Mouse (Mus musculus): Measurements from ENCODE around the gene Plcb1. TPM values are rescaled to one million over a fixed set of nuclear protein-coding genes. Genes with fewer than 3 reads are reported as not detected.

Plcb1 gene
- polyA plus RNA-seq, 1 experiment: 66.5 TPM

DNA sequence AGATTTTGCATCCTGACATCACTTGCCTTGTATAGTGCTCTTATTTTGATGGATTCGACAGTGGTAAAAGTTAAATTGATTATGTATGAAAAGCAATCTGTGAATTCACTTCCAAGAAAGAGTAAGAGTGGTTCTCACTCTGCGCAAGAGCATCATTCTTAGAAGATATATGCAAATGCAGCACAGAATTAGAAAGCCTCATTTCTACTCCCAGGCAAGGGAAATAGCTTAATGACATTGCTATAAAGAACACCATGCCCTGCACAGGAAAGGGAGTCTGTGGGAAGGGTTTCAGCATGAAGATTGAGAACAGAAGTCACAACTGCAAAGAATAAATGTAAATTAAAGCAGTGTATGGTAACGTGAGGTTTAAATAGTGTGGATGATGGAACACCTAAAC is 530.1 kb downstream of the Plcb1 start:
- Histone ChIP-seq H3K4me3 (ENCODE audit: insufficient read depth, low read length) (no peak overlapping the region), H3K27ac (ENCODE audit: insufficient read depth, low read length) (no peak overlapping the region), H3K4me1 (ENCODE audit: control insufficient read depth, insufficient read depth, low read length) (peaks cover 2% of the 10 kb centered on the region; the same call in 1 of the 2 replicates)
- TF ChIP-seq CTCF (IDR thresholded peaks at IDR 0.05; ENCODE audit: extremely low read depth, insufficient read depth, low read length) (no peak), POLR2A (IDR thresholded peaks at IDR 0.05; ENCODE audit: extremely low read depth, insufficient read depth, low read length) (no peak)

DNA sequence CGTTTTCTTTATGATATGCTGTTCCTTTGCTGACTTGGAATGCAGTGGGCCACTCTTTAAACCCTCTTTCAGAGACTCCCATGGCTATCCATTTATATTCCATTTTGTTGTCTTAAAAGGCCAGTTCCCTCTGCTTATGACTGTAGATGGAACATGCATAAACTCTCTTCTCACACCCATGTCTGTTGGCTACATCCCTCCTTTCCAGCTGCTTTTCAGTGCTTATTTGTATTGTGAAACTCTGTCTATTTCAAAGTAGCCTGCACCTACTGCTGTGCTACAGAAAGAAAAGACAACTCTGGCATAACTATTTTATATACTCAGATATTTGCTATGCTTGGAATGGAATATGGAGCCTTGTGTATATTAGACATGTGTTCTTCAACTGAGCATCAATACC is 532.3 kb downstream of the Plcb1 start:
- Histone ChIP-seq H3K4me3 (ENCODE audit: insufficient read depth, low read length) (no peak overlapping the region), H3K27ac (ENCODE audit: insufficient read depth, low read length) (no peak overlapping the region), H3K4me1 (ENCODE audit: control insufficient read depth, insufficient read depth, low read length) (peaks cover 2% of the 10 kb centered on the region; the same call in 1 of the 2 replicates)
- no peak for TF ChIP-seq POLR2A (IDR thresholded peaks at IDR 0.05; ENCODE audit: extremely low read depth, insufficient read depth, low read length)
- TF ChIP-seq CTCF (IDR thresholded peaks at IDR 0.05; ENCODE audit: extremely low read depth, insufficient read depth, low read length): no peak

DNA sequence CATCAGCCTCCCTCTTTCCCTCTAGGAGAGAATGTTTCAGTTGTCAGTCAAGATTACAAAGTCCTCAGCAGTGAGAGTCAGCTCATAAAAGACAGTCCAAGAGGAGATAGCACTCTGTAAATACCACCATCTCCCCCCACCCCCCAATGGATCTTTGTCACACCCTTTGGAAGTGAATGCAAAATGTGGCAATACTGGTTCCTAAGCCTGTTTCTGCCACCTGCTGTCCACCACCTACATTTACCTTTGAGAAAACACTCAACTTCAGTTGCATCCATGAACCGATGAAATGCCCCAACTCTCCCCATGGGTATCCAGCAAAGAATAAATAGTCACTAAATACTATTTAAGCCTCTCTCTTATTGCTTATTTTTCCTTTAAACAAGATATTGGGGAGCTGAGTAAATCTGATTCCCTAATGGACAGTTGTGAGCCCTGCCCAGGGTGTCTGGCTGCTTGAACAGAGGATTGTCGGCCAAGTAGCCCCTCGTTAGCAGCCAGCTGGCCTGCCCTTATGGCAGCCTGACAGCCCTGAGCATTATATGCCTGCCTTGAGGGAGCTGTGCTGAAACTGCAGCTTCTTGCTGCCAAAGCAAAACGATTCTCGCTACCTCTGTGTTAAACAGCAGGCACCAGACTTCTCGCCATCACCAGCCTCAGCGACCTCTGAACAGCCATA is 537.5 kb downstream of the Plcb1 start:
- TF ChIP-seq POLR2A (IDR thresholded peaks at IDR 0.05; ENCODE audit: extremely low read depth, insufficient read depth, low read length) (no peak), CTCF (IDR thresholded peaks at IDR 0.05; ENCODE audit: extremely low read depth, insufficient read depth, low read length) (no peak)
- Histone ChIP-seq H3K27ac (ENCODE audit: insufficient read depth, low read length) (no peak overlapping the region), H3K4me3 (ENCODE audit: insufficient read depth, low read length) (no peak overlapping the region), H3K4me1 (ENCODE audit: control insufficient read depth, insufficient read depth, low read length) (no peaks in the 10 kb centered on the region)

DNA sequence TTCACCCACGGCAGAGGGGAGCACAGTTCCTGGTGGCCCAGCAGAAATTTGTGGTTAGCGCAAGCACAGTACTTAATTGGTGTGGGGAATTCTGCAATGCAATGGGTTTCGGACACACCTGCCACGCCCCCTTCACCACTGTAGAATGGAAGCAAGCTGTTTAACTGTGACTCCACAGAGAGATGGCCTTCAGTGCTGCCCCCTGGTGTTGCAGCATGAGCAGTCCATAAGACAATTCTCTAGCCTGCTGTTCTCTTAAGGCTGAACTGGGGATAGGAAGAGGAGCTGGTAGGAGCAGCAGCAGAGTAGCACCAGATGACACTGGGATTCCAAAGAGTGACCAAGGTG is 538.1 kb downstream of the Plcb1 start:
- no peak overlapping the region for H3K27ac ChIP-seq (ENCODE audit: insufficient read depth, low read length)
- no peaks in the 10 kb centered on the region for H3K4me1 ChIP-seq (ENCODE audit: control insufficient read depth, insufficient read depth, low read length)
- TF ChIP-seq POLR2A (IDR thresholded peaks at IDR 0.05; ENCODE audit: extremely low read depth, insufficient read depth, low read length) (no peak), CTCF (IDR thresholded peaks at IDR 0.05; ENCODE audit: extremely low read depth, insufficient read depth, low read length) (peak; percentile 84)
- no peak overlapping the region for H3K4me3 ChIP-seq (ENCODE audit: insufficient read depth, low read length)

DNA sequence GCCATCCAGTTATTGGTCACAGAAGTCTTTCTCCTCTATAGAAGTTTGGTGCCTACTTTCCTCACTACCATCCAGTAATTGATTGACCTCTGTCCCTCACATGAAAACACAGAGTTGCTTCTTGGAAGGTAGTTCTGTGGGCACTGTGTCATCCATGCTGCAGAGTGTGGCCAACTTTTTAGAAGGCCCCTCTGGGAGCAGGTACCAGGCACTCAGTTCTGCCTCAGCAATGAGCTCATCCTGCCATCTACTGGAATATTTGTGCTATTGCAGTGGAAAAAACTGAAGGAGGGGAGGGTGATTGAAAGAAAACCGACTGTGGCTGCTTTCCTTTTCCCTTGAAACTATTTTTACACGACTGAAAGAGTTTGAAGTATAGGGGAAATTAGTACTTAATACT is 542.9 kb downstream of the Plcb1 start:
- TF ChIP-seq POLR2A (IDR thresholded peaks at IDR 0.05; ENCODE audit: extremely low read depth, insufficient read depth, low read length) (no peak), CTCF (IDR thresholded peaks at IDR 0.05; ENCODE audit: extremely low read depth, insufficient read depth, low read length) (peak; percentile 85)
- H3K27ac ChIP-seq (ENCODE audit: insufficient read depth, low read length): no peak overlapping the region

DNA sequence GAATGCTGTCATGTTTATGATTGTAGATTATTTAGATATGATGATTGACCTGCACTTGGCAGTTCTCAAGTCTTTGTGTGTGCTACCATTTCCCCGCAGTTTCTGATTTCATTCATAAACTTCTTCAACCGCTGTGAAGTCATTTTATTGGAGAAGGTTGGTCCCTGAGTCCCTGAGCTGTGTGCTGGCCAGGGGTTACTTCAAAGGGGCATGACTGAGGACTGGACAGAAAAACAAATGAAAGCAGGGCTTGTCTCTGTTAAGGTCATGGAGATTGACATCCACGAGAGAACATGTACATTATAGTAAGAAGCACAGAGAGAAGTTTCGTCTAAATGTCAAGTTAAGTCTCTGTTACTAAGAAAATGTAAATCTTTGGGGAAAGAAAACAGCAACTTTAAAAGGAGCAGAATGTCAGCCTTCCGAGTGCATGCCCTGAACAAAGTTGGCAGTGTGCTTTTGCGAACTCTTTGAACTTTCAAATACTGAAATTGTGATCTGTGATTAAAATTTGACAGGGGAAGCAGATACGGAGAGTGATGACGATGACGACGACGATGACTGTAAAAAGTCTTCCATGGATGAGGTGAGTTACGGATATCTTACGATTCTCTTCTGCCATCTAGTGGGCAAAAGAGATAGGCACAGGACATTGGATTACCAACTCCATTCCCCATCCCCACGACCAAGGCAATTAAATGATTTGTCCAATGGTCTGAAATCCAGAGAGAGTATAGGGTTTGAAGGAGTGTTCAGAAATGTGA is 544.1 kb downstream of the Plcb1 start:
- no peaks in the 10 kb centered on the region for H3K4me1 ChIP-seq (ENCODE audit: control insufficient read depth, insufficient read depth, low read length)

More for the DNA sequence above, 542.9 kb downstream of the Plcb1 start:
- no peak overlapping the region for H3K4me3 ChIP-seq (ENCODE audit: insufficient read depth, low read length)
- H3K4me1 ChIP-seq (ENCODE audit: control insufficient read depth, insufficient read depth, low read length): no peaks in the 10 kb centered on the region

DNA sequence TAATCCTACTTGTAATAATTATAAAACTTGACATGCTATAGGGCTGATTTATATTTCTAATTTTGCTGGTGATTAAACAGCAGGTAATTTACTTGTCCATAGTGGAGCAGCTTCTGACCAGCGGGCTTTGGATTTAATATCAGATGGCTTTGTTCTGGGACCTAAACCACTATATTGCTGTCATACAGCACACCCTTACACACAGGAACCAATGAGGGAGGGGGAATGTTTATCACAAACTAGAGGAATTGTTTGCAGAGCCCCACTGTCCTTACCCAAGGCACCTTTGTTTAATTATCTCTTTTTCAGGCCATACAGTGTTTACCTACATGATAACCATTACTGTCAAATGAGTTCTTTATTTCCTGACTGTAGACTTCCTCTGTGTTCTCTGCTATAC is 546.0 kb downstream of the Plcb1 start:
- Histone ChIP-seq H3K27ac (ENCODE audit: insufficient read depth, low read length) (no peak overlapping the region), H3K4me3 (ENCODE audit: insufficient read depth, low read length) (no peak overlapping the region), H3K4me1 (ENCODE audit: control insufficient read depth, insufficient read depth, low read length) (no peaks in the 10 kb centered on the region)
- TF ChIP-seq CTCF (IDR thresholded peaks at IDR 0.05; ENCODE audit: extremely low read depth, insufficient read depth, low read length) (no peak), POLR2A (IDR thresholded peaks at IDR 0.05; ENCODE audit: extremely low read depth, insufficient read depth, low read length) (no peak)

More for the DNA sequence above, 544.1 kb downstream of the Plcb1 start:
- Histone ChIP-seq H3K4me3 (ENCODE audit: insufficient read depth, low read length) (no peak overlapping the region), H3K27ac (ENCODE audit: insufficient read depth, low read length) (no peak overlapping the region)
- TF ChIP-seq POLR2A (IDR thresholded peaks at IDR 0.05; ENCODE audit: extremely low read depth, insufficient read depth, low read length): no peak
- peak; percentile 74 for TF ChIP-seq CTCF (IDR thresholded peaks at IDR 0.05; ENCODE audit: extremely low read depth, insufficient read depth, low read length)

DNA sequence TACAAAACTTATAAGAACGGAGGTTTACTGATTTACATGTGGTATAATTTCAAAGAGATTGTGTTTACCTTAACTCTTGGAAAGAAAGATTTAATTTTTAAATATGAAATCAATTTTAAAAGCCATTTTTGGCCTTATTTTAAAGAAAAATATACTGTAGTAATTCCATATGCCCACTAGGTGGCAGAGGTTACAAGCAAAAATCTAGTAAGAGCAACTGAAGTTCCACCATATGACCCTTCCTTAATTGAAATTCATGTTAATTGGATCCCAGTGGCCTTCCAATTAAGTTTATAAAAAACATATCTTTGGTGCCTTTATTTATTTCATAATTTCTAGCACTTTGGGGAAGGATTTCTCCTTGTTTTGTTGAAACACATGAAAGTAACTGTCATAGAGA is 570.4 kb downstream of the Plcb1 start:
- no peak overlapping the region for H3K27ac ChIP-seq (ENCODE audit: insufficient read depth, low read length)
- H3K4me3 ChIP-seq (ENCODE audit: insufficient read depth, low read length): no peak overlapping the region

DNA sequence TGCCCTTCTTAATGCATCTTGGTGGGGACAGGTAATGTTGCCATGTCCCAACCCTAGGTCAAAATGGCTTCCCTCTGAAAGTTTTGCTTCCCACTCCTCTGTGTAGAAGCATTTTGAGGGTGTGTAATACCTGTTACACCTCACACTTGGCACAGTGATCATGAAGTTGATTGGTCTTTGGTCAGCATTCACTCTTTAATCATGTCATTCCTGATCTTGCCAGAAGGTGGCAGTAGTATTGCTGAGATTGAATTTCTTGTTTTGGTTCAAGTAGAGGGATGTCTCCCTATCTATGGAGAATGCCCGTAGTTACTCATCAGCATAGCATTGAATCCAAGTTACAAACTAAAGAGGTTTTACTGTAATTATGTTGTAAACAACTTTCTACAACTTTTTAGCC is 575.9 kb downstream of the Plcb1 start:
- Histone ChIP-seq H3K4me1 (ENCODE audit: control insufficient read depth, insufficient read depth, low read length) (no peaks in the 10 kb centered on the region; the same call in 1 of the 2 replicates), H3K4me3 (ENCODE audit: insufficient read depth, low read length) (no peak overlapping the region), H3K27ac (ENCODE audit: insufficient read depth, low read length) (no peak overlapping the region)
- TF ChIP-seq POLR2A (IDR thresholded peaks at IDR 0.05; ENCODE audit: extremely low read depth, insufficient read depth, low read length) (no peak), CTCF (IDR thresholded peaks at IDR 0.05; ENCODE audit: extremely low read depth, insufficient read depth, low read length) (peak; percentile 44)

More for the DNA sequence above, 570.4 kb downstream of the Plcb1 start:
- H3K4me1 ChIP-seq (ENCODE audit: control insufficient read depth, insufficient read depth, low read length): no peaks in the 10 kb centered on the region; the same call in 1 of the 2 replicates
- TF ChIP-seq CTCF (IDR thresholded peaks at IDR 0.05; ENCODE audit: extremely low read depth, insufficient read depth, low read length): no peak
- TF ChIP-seq POLR2A (IDR thresholded peaks at IDR 0.05; ENCODE audit: extremely low read depth, insufficient read depth, low read length): no peak

DNA sequence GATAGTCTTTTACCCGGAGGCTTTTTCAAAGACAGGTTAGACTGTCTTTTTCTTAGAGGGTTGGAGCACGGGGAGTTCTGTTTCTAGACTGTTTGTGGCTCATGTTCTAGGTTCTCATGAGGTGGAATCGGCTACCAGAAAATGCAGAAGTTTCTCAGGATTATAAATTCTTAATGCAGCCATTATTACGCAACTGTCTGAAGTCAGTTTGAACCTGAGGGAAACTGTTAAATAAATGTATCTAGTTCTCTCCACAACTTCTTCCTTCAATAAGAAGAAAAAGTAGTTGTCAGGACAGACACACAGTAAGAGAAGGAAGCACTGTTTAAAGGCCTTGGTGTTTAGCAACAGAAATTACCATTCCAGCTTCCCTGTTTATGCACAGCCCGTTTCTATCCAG is 577.1 kb downstream of the Plcb1 start:
- Histone ChIP-seq H3K4me3 (ENCODE audit: insufficient read depth, low read length) (no peak overlapping the region), H3K4me1 (ENCODE audit: control insufficient read depth, insufficient read depth, low read length) (no peaks in the 10 kb centered on the region; the same call in 1 of the 2 replicates), H3K27ac (ENCODE audit: insufficient read depth, low read length) (no peak overlapping the region)
- no peak for TF ChIP-seq CTCF (IDR thresholded peaks at IDR 0.05; ENCODE audit: extremely low read depth, insufficient read depth, low read length)
- TF ChIP-seq POLR2A (IDR thresholded peaks at IDR 0.05; ENCODE audit: extremely low read depth, insufficient read depth, low read length): no peak
